Mouse (Mus musculus) MEL (cell line): ENCODE data around the gene Syce3. TPM values are rescaled to one million over a fixed set of nuclear protein-coding genes. Genes with fewer than 3 reads are reported as not detected.

Experiments
- DNase-seq: peaks from one replicate; pipeline ENCODE4 v3.0.0; 2011; ENCODE audit warnings: low read depth, low spot score
- H3K27ac ChIP-seq: 2 replicates; pipeline ENCODE4 v1.5.1; 2012; ENCODE audit warnings: low read depth, mild to moderate bottlenecking, control low read depth, low read length, moderate library complexity; ENCODE audit not compliant: control insufficient read depth
- H3K27me3 ChIP-seq, 2 experiments: fragments of 150-350 bp in 1 of 2; sonication (generic) in 1 of 2; 2 replicates each; pipeline ENCODE4 v1.6.1; 2012; ENCODE audit warnings: low read length in 2 of 2, mild to moderate bottlenecking in 2 of 2, improper control_type of control experiment in 1 of 2, moderate library complexity in 1 of 2; ENCODE audit not compliant: insufficient read depth in 2 of 2, control insufficient read depth in 1 of 2
- H3K36me3 ChIP-seq, 2 experiments: 2 replicates each; pipeline ENCODE4 v1.6.1; 2012 to 2014; ENCODE audit warnings: low read length in 2 of 2, improper control_type of control experiment in 1 of 2, inconsistent platforms in 1 of 2, mild to moderate bottlenecking in 1 of 2; ENCODE audit not compliant: insufficient read depth in 2 of 2, control insufficient read depth in 1 of 2
- H3K4me1 ChIP-seq, 2 experiments: fragments of 150-350 bp in 1 of 2; sonication (generic) in 1 of 2; 2 replicates each; pipeline ENCODE4 v1.6.1; 2012; ENCODE audit warnings: low read length in 2 of 2, improper control_type of control experiment in 1 of 2, mild to moderate bottlenecking in 1 of 2; ENCODE audit not compliant: insufficient read depth in 2 of 2, control insufficient read depth in 1 of 2
- H3K4me3 ChIP-seq, 2 experiments: fragments of 150-350 bp in 1 of 2; sonication (generic) in 1 of 2; 2 replicates each; pipeline ENCODE4 v1.5.1; 2012; ENCODE audit warnings: low read depth in 2 of 2, low read length in 2 of 2, mild to moderate bottlenecking in 2 of 2, moderate library complexity in 2 of 2, control low read depth in 1 of 2, improper control_type of control experiment in 1 of 2; ENCODE audit not compliant: control insufficient read depth in 1 of 2, insufficient read depth in 1 of 2
- H3K79me2 ChIP-seq: 2 replicates; pipeline ENCODE4 v1.6.1; 2012; ENCODE audit warnings: mild to moderate bottlenecking, low read length, moderate library complexity; ENCODE audit not compliant: control insufficient read depth, poor library complexity, insufficient read depth
- H3K9ac ChIP-seq: 2 replicates; pipeline ENCODE4 v1.6.1; 2012; ENCODE audit warnings: low read depth, mild to moderate bottlenecking, control low read depth, low read length, moderate library complexity; ENCODE audit not compliant: control insufficient read depth, poor library complexity, severe bottlenecking
- H3K9me3 ChIP-seq: fragments of 150-350 bp; sonication (generic); replicated peaks from 2 replicates; pipeline ENCODE4 v1.6.1; 2012; ENCODE audit warnings: mild to moderate bottlenecking, low read length, improper control_type of control experiment, moderate library complexity; ENCODE audit not compliant: insufficient read depth
- CHD1 ChIP-seq: IDR thresholded peaks from 2 replicates; pipeline ENCODE4 v1.6.1; 2012; ENCODE audit warnings: low read depth, mild to moderate bottlenecking, inconsistent platforms, low read length, improper control_type of control experiment
- CTCF ChIP-seq, 3 experiments: IDR thresholded peaks in 2 of 3; conservative IDR thresholded peaks in 1 of 3; 2 replicates each; pipeline ENCODE4 v1.5.1; 2011 to 2012; ENCODE audit warnings: low read length in 3 of 3, low read depth in 2 of 3, mild to moderate bottlenecking in 2 of 3, improper control_type of control experiment in 1 of 3, inconsistent platforms in 1 of 3, mixed read lengths in 1 of 3, moderate library complexity in 1 of 3; ENCODE audit not compliant: control insufficient read depth in 1 of 3, insufficient read depth in 1 of 3, poor library complexity in 1 of 3, severe bottlenecking in 1 of 3
- ELF1 ChIP-seq: IDR thresholded peaks from 2 replicates; pipeline ENCODE4 v1.6.1; 2014; ENCODE audit warnings: low read depth, mild to moderate bottlenecking, inconsistent platforms, low read length, improper control_type of control experiment, moderate library complexity
- EP300 ChIP-seq, 2 experiments: IDR thresholded peaks; 2 replicates each; pipeline ENCODE4 v1.6.1; 2011; ENCODE audit warnings: improper control_type of control experiment in 2 of 2, low read length in 2 of 2, low read depth in 1 of 2, mild to moderate bottlenecking in 1 of 2
- ETS1 ChIP-seq: IDR thresholded peaks from 2 replicates; pipeline ENCODE4 v1.6.1; 2012; ENCODE audit warnings: low read depth, mild to moderate bottlenecking, inconsistent platforms, low read length, improper control_type of control experiment, moderate library complexity
- GABPA ChIP-seq: IDR thresholded peaks from 2 replicates; pipeline ENCODE4 v1.6.1; 2012; ENCODE audit warnings: low read depth, mild to moderate bottlenecking, inconsistent platforms, low read length, improper control_type of control experiment, moderate library complexity
- GATA1 ChIP-seq: IDR thresholded peaks from 2 replicates; pipeline ENCODE4 v1.6.1; 2011; ENCODE audit warnings: low read depth, low read length, improper control_type of control experiment
- HCFC1 ChIP-seq: IDR thresholded peaks from 2 replicates; pipeline ENCODE4 v1.6.1; 2012; ENCODE audit warnings: low read depth, mild to moderate bottlenecking, inconsistent platforms, low read length, improper control_type of control experiment, moderate library complexity
- JUND ChIP-seq: IDR thresholded peaks from 2 replicates; pipeline ENCODE4 v1.6.1; 2011; ENCODE audit warnings: low read depth, mild to moderate bottlenecking, improper control_type of control experiment, low read length
- KAT2A ChIP-seq: conservative IDR thresholded peaks from 2 replicates; pipeline ENCODE4 v1.6.1; 2012; ENCODE audit warnings: low read depth, low read length, improper control_type of control experiment, inconsistent platforms
- MAFK ChIP-seq: IDR thresholded peaks from 2 replicates; pipeline ENCODE4 v1.6.1; 2011; ENCODE audit warnings: low read depth, mild to moderate bottlenecking, low read length, improper control_type of control experiment, borderline replicate concordance
- MAX ChIP-seq: IDR thresholded peaks from 2 replicates; pipeline ENCODE4 v1.6.1; 2011; ENCODE audit warnings: low read length, improper control_type of control experiment
- MAZ ChIP-seq: IDR thresholded peaks from 2 replicates; pipeline ENCODE4 v1.6.1; 2012; ENCODE audit warnings: low read depth, mild to moderate bottlenecking, inconsistent platforms, low read length, improper control_type of control experiment
- MEF2A ChIP-seq: IDR thresholded peaks from 2 replicates; pipeline ENCODE4 v1.6.1; 2014; ENCODE audit warnings: low read depth, mild to moderate bottlenecking, inconsistent platforms, low read length, improper control_type of control experiment; ENCODE audit not compliant: poor library complexity, insufficient replicate concordance, severe bottlenecking; ENCODE audit errors: extremely low read depth
- MYC ChIP-seq: IDR thresholded peaks from 2 replicates; pipeline ENCODE4 v1.6.1; 2011; ENCODE audit warnings: low read depth, mild to moderate bottlenecking, low read length, improper control_type of control experiment, moderate library complexity
- NELFE ChIP-seq: IDR thresholded peaks from 2 replicates; pipeline ENCODE4 v1.6.1; 2011; ENCODE audit warnings: low read depth, low read length, improper control_type of control experiment
- POLR2AphosphoS2 ChIP-seq: IDR thresholded peaks from 2 replicates; pipeline ENCODE4 v1.6.1; 2011; ENCODE audit warnings: low read length, improper control_type of control experiment
- POLR2AphosphoS5 ChIP-seq: IDR thresholded peaks from 2 replicates; pipeline ENCODE4 v1.6.1; 2012; ENCODE audit warnings: low read depth, borderline replicate concordance, mild to moderate bottlenecking, inconsistent platforms, low read length, moderate library complexity, mixed read lengths
- RAD21 ChIP-seq: IDR thresholded peaks from 2 replicates; pipeline ENCODE4 v1.6.1; 2011; ENCODE audit warnings: mild to moderate bottlenecking, low read depth, low read length, improper control_type of control experiment
- SMC3 ChIP-seq: IDR thresholded peaks from 2 replicates; pipeline ENCODE4 v1.6.1; 2011; ENCODE audit warnings: low read depth, low read length, improper control_type of control experiment
- TBP ChIP-seq: IDR thresholded peaks from 2 replicates; pipeline ENCODE4 v1.8.0; 2011; ENCODE audit warnings: low read depth, low read length, improper control_type of control experiment
- TCF12 ChIP-seq: IDR thresholded peaks from 2 replicates; pipeline ENCODE4 v1.6.1; 2014; ENCODE audit warnings: low read depth, mild to moderate bottlenecking, inconsistent platforms, low read length, improper control_type of control experiment, moderate library complexity
- USF1 ChIP-seq: IDR thresholded peaks from 2 replicates; pipeline ENCODE4 v1.6.1; 2014; ENCODE audit warnings: low read depth, mild to moderate bottlenecking, inconsistent platforms, low read length, improper control_type of control experiment, moderate library complexity
- ZKSCAN1 ChIP-seq: IDR thresholded peaks from 2 replicates; pipeline ENCODE4 v1.6.1; 2012; ENCODE audit warnings: low read depth, mild to moderate bottlenecking, inconsistent platforms, low read length, improper control_type of control experiment, moderate library complexity
- ZMIZ1 ChIP-seq: IDR thresholded peaks from 2 replicates; pipeline ENCODE4 v1.6.1; 2012; ENCODE audit warnings: low read depth, mild to moderate bottlenecking, inconsistent platforms, low read length, improper control_type of control experiment, moderate library complexity
- polyA plus RNA-seq, 2 experiments: library from polyadenylated mRNA; stranded (reverse) in 1 of 2; unstranded in 1 of 2; fragments of >175 nt in 1 of 2; fragments of >200 nt in 1 of 2; gene quantifications; 2 replicates each; pipeline versions ENCODE4 v1.2.1 to v1.2.4; 2012; ENCODE audit warnings: low replicate concordance in 2 of 2, low read depth in 1 of 2; ENCODE audit not compliant: insufficient read length in 2 of 2, insufficient read depth in 1 of 2, missing spikeins in 1 of 2
- total RNA-seq: library from RNA; depleted of rRNA; stranded (reverse); fragments of 300-350 nt; gene quantifications from 2 replicates; pipeline ENCODE4 v1.2.3, GENCODE M21; 2012

The Syce3 gene
- total and polyA plus RNA-seq, 3 experiments: 1.4 to 1.5 TPM; not detected in 1

- no peaks in the 10 kb centered on the region for H3K9me3 ChIP-seq
- H3K27me3 ChIP-seq: no peaks in the 10 kb centered on the region
- H3K9ac ChIP-seq: no peak overlapping the region
- peaks cover 20% of the 10 kb centered on the region for H3K79me2 ChIP-seq
- H3K4me3 ChIP-seq: no peak overlapping the region
- H3K4me1 ChIP-seq: peaks cover 0 to 8% of the 10 kb centered on the region in 2 experiments; a peak in 1 of 4 replicates
- no peak for DNase-seq
- H3K27ac ChIP-seq: no peak overlapping the region
- TF ChIP-seq ETS1 (no peak), POLR2AphosphoS5 (no peak), MAZ (no peak), ZKSCAN1 (no peak), RAD21 (no peak), SMC3 (no peak), MEF2A (no peak), CHD1 (no peak), POLR2AphosphoS2 (no peak), ELF1 (no peak), TBP (no peak), CTCF (IDR thresholded peaks at IDR 0.05 in 2 of 3, conservative IDR thresholded peaks at IDR 0.05 in 1 of 3; ENCODE audit: control insufficient read depth in 1 of 3, insufficient read depth in 1 of 3, low read depth in 2 of 3, low read length in 3 of 3, poor library complexity in 1 of 3, severe bottlenecking in 1 of 3) (no peak), HCFC1 (no peak), NELFE (no peak), TCF12 (no peak), ZMIZ1 (no peak), USF1 (no peak), EP300 (IDR thresholded peaks at IDR 0.05; ENCODE audit: low read depth in 1 of 2, low read length in 2 of 2) (no peak), GATA1 (no peak)
- peaks cover 5 to 9% of the 10 kb centered on the region in 2 experiments; a peak in 3 of 4 replicates for H3K36me3 ChIP-seq
Observed at GRCm38 (mm10) chr15:89374801-89375534, 35.3 kb downstream of the Syce3 start.

- Histone ChIP-seq H3K27me3 (no peaks in the 10 kb centered on the region), H3K27ac (no peak overlapping the region)
- TF ChIP-seq ZMIZ1: no peak
- TF ChIP-seq MAFK: no peak
- no peak for TF ChIP-seq GABPA
- TF ChIP-seq JUND: no peak
- no peak for TF ChIP-seq POLR2AphosphoS5
- TF ChIP-seq KAT2A: no peak
- no peak for TF ChIP-seq MYC
- no peak for TF ChIP-seq MAX
Observed at GRCm38 (mm10) chr15:89374340-89374739, 36.0 kb downstream of the Syce3 start.

More at GRCm38 (mm10) chr15:89374340-89374739, 36.0 kb downstream of the Syce3 start:
- DNase-seq: no peak
- H3K36me3 ChIP-seq: peaks cover 5% of the 10 kb centered on the region in 2 experiments; a peak in 3 of 4 replicates
- peak overlapping the region; percentile 90 for H3K9ac ChIP-seq
- peaks cover 20% of the 10 kb centered on the region for H3K79me2 ChIP-seq
- no peaks in the 10 kb centered on the region for H3K9me3 ChIP-seq
- peak overlapping the region; percentile 63 to 76 for H3K4me3 ChIP-seq
- peaks cover 0 to 8% of the 10 kb centered on the region in 2 experiments; a peak in 1 of 4 replicates for H3K4me1 ChIP-seq
